Mouse (Mus musculus) E14TG2a.4 (cell line): ENCODE results near the gene Glo1.

Experiments used
- CTCF ChIP-seq: conservative IDR thresholded peaks from 2 replicates; pipeline ENCODE4 v1.5.1; 2014; ENCODE audit warnings: low read length
- POU5F1 ChIP-seq: IDR thresholded peaks from 2 replicates; pipeline ENCODE4 v1.6.1; 2014; ENCODE audit warnings: low read length, borderline replicate concordance

GRCm38 (mm10) chr17:30583258-30584001, 43.2 kb downstream of the Glo1 start:
- TF ChIP-seq CTCF: no peak
- TF ChIP-seq POU5F1: no peak
